Mouse (Mus musculus) lung, adult 2 months (tissue): ENCODE results near the gene Tubgcp4.

Experiments used
- CTCF ChIP-seq: fragments of 200-500 bp; IDR thresholded peaks from 2 replicates; pipeline ENCODE4 v1.5.1; 2011; ENCODE audit warnings: mild to moderate bottlenecking, low read length, control low read depth; ENCODE audit not compliant: insufficient read depth
- POLR2A ChIP-seq: fragments of 200-500 bp; IDR thresholded peaks from 2 replicates; pipeline ENCODE4 v1.6.1; 2011; ENCODE audit warnings: low read depth, mild to moderate bottlenecking, control low read depth, low read length, borderline replicate concordance; ENCODE audit errors: extremely low read depth

DNA sequence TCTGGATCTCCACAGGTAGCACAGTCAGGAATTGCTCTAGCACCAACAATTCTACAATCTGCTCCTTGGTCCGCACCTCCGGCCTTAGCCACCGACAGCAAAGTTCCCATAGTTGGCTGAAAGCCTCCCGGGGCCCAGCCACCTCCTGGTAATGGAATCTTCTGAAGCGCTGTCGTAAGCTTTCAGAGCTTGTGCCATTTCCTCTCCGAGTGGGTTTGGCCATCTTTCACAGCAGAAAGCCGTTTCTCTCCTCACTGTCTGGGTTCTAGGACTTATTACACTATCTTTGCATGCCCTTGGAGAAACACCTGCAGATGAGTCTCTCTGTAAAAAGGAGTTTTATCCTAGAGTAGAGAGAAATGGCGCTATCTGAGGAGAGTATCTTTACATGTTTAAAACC lies 552 bp upstream of the Tubgcp4 start:
- TF ChIP-seq CTCF (no peak), POLR2A (no peak)
